In genomic region chr15:79229058-79229821, GRCm38 (mm10) we compare ENCODE assay signal across 7 mouse cellular contexts. TPM values are rescaled to one million over a fixed set of nuclear protein-coding genes. Genes with fewer than 3 reads are reported as not detected.
DNase-seq lines count a peak whose midpoint lies in the region; ATAC-seq lines count a peak whose summit lies in the region.

TSS of gene Pick1 (plus strand) at chr15:79229173.
TSS of gene Gm49486 (plus strand) at chr15:79229391.

- H3K4me3 ChIP-seq in intestine, embryonic 16.5 days (ENCODE audit: low read length), result peak within 1 kb of the TSS; percentile 81
- H3K4me3 ChIP-seq in midbrain, embryonic 11.5 days (ENCODE audit: low read depth, low read length), result peak within 1 kb of the TSS; percentile 83

- H3K9me3 ChIP-seq in intestine, embryonic 16.5 days (ENCODE audit: control insufficient read depth, low read length), result no peaks in the 10 kb centered on the region
- H3K9me3 ChIP-seq in midbrain, embryonic 11.5 days (ENCODE audit: control insufficient read depth, low read length), result no peaks in the 10 kb centered on the region

- H3K36me3 ChIP-seq in intestine, embryonic 16.5 days (ENCODE audit: control insufficient read depth, insufficient read depth, low read length), result peaks cover 9% of the 10 kb centered on the region; the same call in 1 of the 2 replicates
- H3K36me3 ChIP-seq in midbrain, embryonic 11.5 days (ENCODE audit: control insufficient read depth, insufficient read depth, low read length), result 0 out of 2 replicates have a peak, but pooled peaks cover 4% of the 10 kb centered on the region

- H3K9ac ChIP-seq in intestine, embryonic 16.5 days (ENCODE audit: low read depth, low read length), result peak within 1 kb of the TSS; percentile 93
- peak within 1 kb of the TSS; percentile 88 for H3K9ac ChIP-seq in midbrain, embryonic 11.5 days (ENCODE audit: low read length)

- WGBS in intestine, embryonic 16.5 days, result under 1% methylated on average over 51 of the region's 51 CpGs
- 1% methylated on average over 51 of the region's 51 CpGs for WGBS in midbrain, embryonic 11.5 days

- peak within 1 kb of the TSS; percentile 98 for H3K27ac ChIP-seq in intestine, embryonic 16.5 days (ENCODE audit: low read length)
- peak within 1 kb of the TSS; percentile 98 for H3K27ac ChIP-seq in midbrain, embryonic 11.5 days (ENCODE audit: low read depth, low read length)

- no peaks in the 10 kb centered on the region for H3K27me3 ChIP-seq in intestine, embryonic 16.5 days (replicated peaks; ENCODE audit: control insufficient read depth, insufficient read depth, low read length)
- no peaks in the 10 kb centered on the region for H3K27me3 ChIP-seq in midbrain, embryonic 11.5 days (ENCODE audit: control insufficient read depth, insufficient read depth, low read length)

- ATAC-seq in intestine, embryonic 16.5 days, result peak; percentile 90
- peak; percentile 89 for ATAC-seq in midbrain, embryonic 11.5 days (ENCODE audit: low FRiP score)

- H3K4me2 ChIP-seq in intestine, embryonic 16.5 days (ENCODE audit: low read depth, low read length), result peak within 1 kb of the TSS; percentile 94
- H3K4me2 ChIP-seq in midbrain, embryonic 11.5 days, result peak within 1 kb of the TSS; percentile 98

- DNase-seq in adrenal gland, adult 18-20 months (ENCODE audit: low spot score in 2 of 2), result peak; percentile 83 to 84
- peak; percentile 96 for DNase-seq in embryo, embryonic 11 days
- DNase-seq in gastrocnemius, postnatal 36 days, result peak; percentile 86 to 87
- DNase-seq in left cerebral cortex, postnatal 36 days (ENCODE audit: low spot score in 2 of 2), result peak; percentile 88
- peak; percentile 99 for DNase-seq in midbrain, embryonic 11.5 days (ENCODE audit: low spot score, missing footprints)
- DNase-seq in skeletal muscle tissue, adult 2 months (ENCODE audit: low read depth, low spot score), result peak; percentile 84

- no peaks in the 10 kb centered on the region for H3K4me1 ChIP-seq in intestine, embryonic 16.5 days (ENCODE audit: control insufficient read depth, insufficient read depth, low read length)
- peaks cover 12% of the 10 kb centered on the region for H3K4me1 ChIP-seq in midbrain, embryonic 11.5 days (ENCODE audit: control insufficient read depth, insufficient read depth, low read length)

- intact Hi-C loops in gastrocnemius, postnatal 36 days (cut with DNase I), result no loop called here
- intact Hi-C loops in left cerebral cortex, postnatal 36 days (cut with DNase I), result loop anchor here (10.0 kb wide), 1 partner anchor 426 kb away; the partner anchor contains the start of genes Cby1 and Fam227a

RNA-seq across cellular contexts. Expression of gene Pick1, which starts in this region (rescaled TPM):
- total RNA-seq in adrenal gland, adult 18-20 months (2021), result 10 to 100 TPM; 15.7 to 18.4 TPM
- total RNA-seq in gastrocnemius, postnatal 36 days (2021), result 10 to 100 TPM; 26.9 to 30.9 TPM
- 51.2 and 56.2 TPM in 2 replicates for polyA plus RNA-seq in intestine, embryonic 16.5 days (2015; fragmentation: Nextera tagmentation; extraction: Ambion mirVana)
- total RNA-seq in left cerebral cortex, postnatal 36 days (2021), result 10 to 100 TPM; 48.9 to 50.4 TPM
- 18.7 and 21.1 TPM in 2 replicates for polyA plus RNA-seq in midbrain, embryonic 11.5 days (2014; fragmentation: Nextera tagmentation; extraction: Ambion mirVana)

RNA-seq across cellular contexts. Expression of gene Gm49486, which starts in this region (rescaled TPM):
- under 1 TPM in 1 of 2 experiments, not detected in 1; 0.29 TPM for total RNA-seq in adrenal gland, adult 18-20 months (2021)
- under 1 TPM in 1 of 2 experiments, not detected in 1; 0.46 TPM for total RNA-seq in gastrocnemius, postnatal 36 days (2021)
- 0.29 and 0.32 TPM in 2 replicates for polyA plus RNA-seq in intestine, embryonic 16.5 days (2015; fragmentation: Nextera tagmentation; extraction: Ambion mirVana)
- total RNA-seq in left cerebral cortex, postnatal 36 days (2021), result 1 to 10 TPM in 1 of 2 experiments, under 1 TPM in 1; 0.20 to 1.2 TPM
- 0.12 and 0.57 TPM in 2 replicates for polyA plus RNA-seq in midbrain, embryonic 11.5 days (2014; fragmentation: Nextera tagmentation; extraction: Ambion mirVana)

Comparison
In these comparisons a context has a peak if more than half of its experiments do, and no peak if none do; other contexts are left out.
1. Peak in every context shown above with its lines: DNase-seq, ATAC-seq, H3K4me3 ChIP-seq and H3K27ac ChIP-seq.